Comparison of ENCODE assay signal across 26 mouse cellular contexts in genomic region chrX:11532817-11533216, GRCm38 (mm10).
DNase-seq lines count a peak whose midpoint lies in the region; ATAC-seq and TF ChIP-seq lines count a peak whose summit lies in the region.
"Had no signal": no experiment of that assay in that cellular context is flagged by ENCODE, and none has a peak within 500 bp of the region (broad histone marks: within the 10 kb centered on the region; RNA-seq: fewer than 3 reads in every experiment).

No protein-coding gene starts in this region.

- H3K4me2 ChIP-seq in forebrain, embryonic 11.5 days (ENCODE audit: low read depth, low read length, severe bottlenecking): no peak overlapping the region
- no peak overlapping the region for H3K4me2 ChIP-seq in forebrain, embryonic 13.5 days
- no peak overlapping the region for H3K4me2 ChIP-seq in hindbrain, embryonic 16.5 days (ENCODE audit: low read length)
- H3K4me2 ChIP-seq in hindbrain, embryonic 12.5 days (replicated peaks): no peak overlapping the region
- H3K4me2 ChIP-seq in midbrain, embryonic 16.5 days (ENCODE audit: low read length): no peak overlapping the region
- no peak overlapping the region for H3K4me2 ChIP-seq in midbrain, embryonic 13.5 days (replicated peaks)
- H3K4me2 ChIP-seq in midbrain, postnatal 0 days (ENCODE audit: low read depth, low read length, poor library complexity, severe bottlenecking): no peak overlapping the region
- H3K4me2 ChIP-seq: heart, embryonic 13.5 days; limb, embryonic 13.5 days; liver, embryonic 11.5 days; lung, embryonic 15.5 days; midbrain, embryonic 12.5 days; neural tube, embryonic 12.5 days had no signal

- peak overlapping the region; percentile 46; the same call in 1 of the 2 replicates for H3K27ac ChIP-seq in forebrain, embryonic 11.5 days (ENCODE audit: low read depth, low read length)
- no peak overlapping the region for H3K27ac ChIP-seq in forebrain, embryonic 13.5 days
- no peak overlapping the region for H3K27ac ChIP-seq in hindbrain, embryonic 16.5 days (ENCODE audit: low read depth, low read length)
- no peak overlapping the region for H3K27ac ChIP-seq in hindbrain, embryonic 12.5 days
- H3K27ac ChIP-seq in midbrain, embryonic 16.5 days (ENCODE audit: low read length): no peak overlapping the region
- no peak overlapping the region for H3K27ac ChIP-seq in midbrain, embryonic 13.5 days
- no peak overlapping the region for H3K27ac ChIP-seq in midbrain, postnatal 0 days (ENCODE audit: low read depth, low read length)
- H3K27ac ChIP-seq: gastrocnemius, adult 2 months; heart, embryonic 13.5 days; limb, embryonic 13.5 days; lung, embryonic 15.5 days; midbrain, embryonic 12.5 days; neural tube, embryonic 12.5 days had no signal

- H3K9ac ChIP-seq in forebrain, embryonic 11.5 days (ENCODE audit: low read length): no peak overlapping the region
- no peak overlapping the region for H3K9ac ChIP-seq in forebrain, embryonic 13.5 days
- no peak overlapping the region for H3K9ac ChIP-seq in hindbrain, embryonic 16.5 days (ENCODE audit: low read depth, low read length)
- H3K9ac ChIP-seq in hindbrain, embryonic 12.5 days: no peak overlapping the region
- no peak overlapping the region for H3K9ac ChIP-seq in midbrain, embryonic 16.5 days (ENCODE audit: low read depth, low read length)
- no peak overlapping the region for H3K9ac ChIP-seq in midbrain, embryonic 13.5 days (replicated peaks)
- H3K9ac ChIP-seq in midbrain, postnatal 0 days (replicated peaks; ENCODE audit: low read length, poor library complexity, severe bottlenecking): no peak overlapping the region
- H3K9ac ChIP-seq: heart, embryonic 13.5 days; limb, embryonic 13.5 days; lung, embryonic 15.5 days; midbrain, embryonic 12.5 days; neural tube, embryonic 12.5 days had no signal

- DNase-seq in forebrain, embryonic 11.5 days (ENCODE audit: low spot score): no peak
- DNase-seq in midbrain, postnatal 0 days (ENCODE audit: low spot score): peak; percentile 59
- DNase-seq in adrenal gland, adult 2 months: no peak
- DNase-seq: adrenal gland, postnatal 36 days; B cell, adult 2 months; cerebellum, adult 9-10 months; gastrocnemius, adult 2 months; gastrocnemius, postnatal 36 days; heart, postnatal 10 days; kidney, adult 11 months; kidney, postnatal 14 days; layer of hippocampus, adult 9-11 months; right cerebral cortex, adult 18-20 months had no signal

- no peaks in the 10 kb centered on the region for H3K36me3 ChIP-seq in forebrain, embryonic 11.5 days (ENCODE audit: control insufficient read depth, insufficient read depth, low read length)
- no peaks in the 10 kb centered on the region for H3K36me3 ChIP-seq in forebrain, embryonic 13.5 days (ENCODE audit: poor library complexity, severe bottlenecking)
- no peaks in the 10 kb centered on the region for H3K36me3 ChIP-seq in hindbrain, embryonic 16.5 days (ENCODE audit: control insufficient read depth, insufficient read depth, low read length)
- H3K36me3 ChIP-seq in hindbrain, embryonic 12.5 days: no peaks in the 10 kb centered on the region
- no peaks in the 10 kb centered on the region for H3K36me3 ChIP-seq in midbrain, embryonic 16.5 days (ENCODE audit: control insufficient read depth, insufficient read depth, low read length)
- H3K36me3 ChIP-seq in midbrain, embryonic 13.5 days: no peaks in the 10 kb centered on the region
- H3K36me3 ChIP-seq in midbrain, postnatal 0 days (ENCODE audit: insufficient read depth, low read length): no peaks in the 10 kb centered on the region
- H3K36me3 ChIP-seq: heart, embryonic 13.5 days; limb, embryonic 13.5 days; lung, embryonic 15.5 days; midbrain, embryonic 12.5 days; neural tube, embryonic 12.5 days had no signal

- peaks cover 10% of the 10 kb centered on the region for H3K27me3 ChIP-seq in forebrain, embryonic 11.5 days (ENCODE audit: control insufficient read depth, insufficient read depth, low read length)
- peaks cover 10% of the 10 kb centered on the region; the same call in 1 of the 2 replicates for H3K27me3 ChIP-seq in forebrain, embryonic 13.5 days
- peaks cover 2% of the 10 kb centered on the region; the same call in 1 of the 2 replicates for H3K27me3 ChIP-seq in hindbrain, embryonic 16.5 days (replicated peaks; ENCODE audit: control insufficient read depth, insufficient read depth, low read length)
- H3K27me3 ChIP-seq in hindbrain, embryonic 12.5 days: peaks cover 23% of the 10 kb centered on the region
- H3K27me3 ChIP-seq in midbrain, embryonic 16.5 days (ENCODE audit: control insufficient read depth, insufficient read depth, low read depth, low read length): no peaks in the 10 kb centered on the region
- H3K27me3 ChIP-seq in midbrain, embryonic 13.5 days: peaks cover 11% of the 10 kb centered on the region; the same call in 1 of the 2 replicates
- no peaks in the 10 kb centered on the region for H3K27me3 ChIP-seq in midbrain, postnatal 0 days (ENCODE audit: insufficient read depth, low read length)
- H3K27me3 ChIP-seq: neural tube, embryonic 12.5 days had no signal

- no peaks in the 10 kb centered on the region for H3K9me3 ChIP-seq in forebrain, embryonic 11.5 days (ENCODE audit: control insufficient read depth, low read length)
- H3K9me3 ChIP-seq in forebrain, embryonic 13.5 days (replicated peaks): no peaks in the 10 kb centered on the region
- H3K9me3 ChIP-seq in hindbrain, embryonic 16.5 days (ENCODE audit: control insufficient read depth, low read length): no peaks in the 10 kb centered on the region
- no peaks in the 10 kb centered on the region for H3K9me3 ChIP-seq in hindbrain, embryonic 12.5 days (replicated peaks)
- no peaks in the 10 kb centered on the region for H3K9me3 ChIP-seq in midbrain, embryonic 16.5 days (replicated peaks; ENCODE audit: control insufficient read depth, low read length, poor library complexity, severe bottlenecking)
- no peaks in the 10 kb centered on the region for H3K9me3 ChIP-seq in midbrain, embryonic 13.5 days
- no peaks in the 10 kb centered on the region for H3K9me3 ChIP-seq in midbrain, postnatal 0 days (ENCODE audit: low read length)
- H3K9me3 ChIP-seq: heart, embryonic 13.5 days; limb, embryonic 13.5 days; lung, embryonic 15.5 days; midbrain, embryonic 12.5 days; neural tube, embryonic 12.5 days had no signal

- H3K4me1 ChIP-seq in forebrain, embryonic 11.5 days (replicated peaks; ENCODE audit: control insufficient read depth, insufficient read depth, low read length): no peaks in the 10 kb centered on the region; the same call in 1 of the 2 replicates
- peaks cover 8% of the 10 kb centered on the region; the same call in 1 of the 2 replicates for H3K4me1 ChIP-seq in forebrain, embryonic 13.5 days
- no peaks in the 10 kb centered on the region for H3K4me1 ChIP-seq in hindbrain, embryonic 16.5 days (ENCODE audit: control insufficient read depth, insufficient read depth, low read depth, low read length)
- no peaks in the 10 kb centered on the region for H3K4me1 ChIP-seq in hindbrain, embryonic 12.5 days
- H3K4me1 ChIP-seq in midbrain, embryonic 16.5 days (ENCODE audit: control insufficient read depth, insufficient read depth, low read length): peaks cover 3% of the 10 kb centered on the region; the same call in 1 of the 2 replicates
- no peaks in the 10 kb centered on the region for H3K4me1 ChIP-seq in midbrain, embryonic 13.5 days (replicated peaks)
- no peaks in the 10 kb centered on the region for H3K4me1 ChIP-seq in midbrain, postnatal 0 days (ENCODE audit: insufficient read depth, low read length)
- H3K4me1 ChIP-seq: heart, embryonic 13.5 days; limb, embryonic 13.5 days; lung, embryonic 15.5 days; neural tube, embryonic 12.5 days had no signal

- no peak for TF ChIP-seq CTCF in midbrain, postnatal 0 days (IDR thresholded peaks at IDR 0.05)

- WGBS in forebrain, embryonic 11.5 days: 66% methylated on average over 4 of the region's 4 CpGs
- 60% methylated on average over 4 of the region's 4 CpGs for WGBS in forebrain, embryonic 13.5 days
- WGBS in hindbrain, embryonic 16.5 days: 44% methylated on average over 4 of the region's 4 CpGs
- 70% methylated on average over 4 of the region's 4 CpGs for WGBS in hindbrain, embryonic 12.5 days
- 48% methylated on average over 4 of the region's 4 CpGs for WGBS in midbrain, embryonic 16.5 days
- WGBS in midbrain, embryonic 13.5 days: 51% methylated on average over 4 of the region's 4 CpGs
- 63% methylated on average over 4 of the region's 4 CpGs for WGBS in midbrain, postnatal 0 days

- H3K4me3 ChIP-seq in forebrain, embryonic 11.5 days (ENCODE audit: low read depth, low read length): no peak overlapping the region
- H3K4me3 ChIP-seq in forebrain, embryonic 13.5 days: no peak overlapping the region
- H3K4me3 ChIP-seq in hindbrain, embryonic 16.5 days (ENCODE audit: low read length): no peak overlapping the region
- H3K4me3 ChIP-seq in hindbrain, embryonic 12.5 days: no peak overlapping the region
- no peak overlapping the region for H3K4me3 ChIP-seq in midbrain, embryonic 16.5 days (ENCODE audit: low read depth, low read length)
- H3K4me3 ChIP-seq in midbrain, embryonic 13.5 days (replicated peaks): no peak overlapping the region
- H3K4me3 ChIP-seq in midbrain, postnatal 0 days (ENCODE audit: low read depth, low read length): no peak overlapping the region
- H3K4me3 ChIP-seq: gastrocnemius, adult 2 months; heart, embryonic 13.5 days; limb, embryonic 13.5 days; lung, embryonic 15.5 days; midbrain, embryonic 12.5 days; myocyte; neural tube, embryonic 12.5 days had no signal

- no peak for ATAC-seq in forebrain, embryonic 11.5 days (replicated peaks; ENCODE audit: low FRiP score)
- ATAC-seq in forebrain, embryonic 13.5 days: no peak
- ATAC-seq in hindbrain, embryonic 16.5 days: peak; percentile 83; the same call in 1 of the 2 replicates
- no peak for ATAC-seq in hindbrain, embryonic 12.5 days (ENCODE audit: low FRiP score)
- 0 out of 2 replicates have a peak, but pooled peaks have one; percentile 36 for ATAC-seq in midbrain, embryonic 16.5 days
- ATAC-seq in midbrain, embryonic 13.5 days: no peak
- no peak for ATAC-seq in midbrain, postnatal 0 days (ENCODE audit: low FRiP score)
- ATAC-seq: inflammation-experienced regulatory T-cells, adult 6 months had no signal

Comparison
In these comparisons a context has a peak if more than half of its experiments do, and no peak if none do; other contexts are left out.
1. ATAC-seq: peak in hindbrain, embryonic 16.5 days (single experiment) and midbrain, embryonic 16.5 days (single experiment); none in forebrain, embryonic 11.5 days (single experiment), forebrain, embryonic 13.5 days (single experiment), hindbrain, embryonic 12.5 days (single experiment), midbrain, embryonic 13.5 days (single experiment) and midbrain, postnatal 0 days (single experiment).